Mouse (Mus musculus): Measurements from ENCODE around the gene Nelfb. TPM values are rescaled to one million over a fixed set of nuclear protein-coding genes. Genes with fewer than 3 reads are reported as not detected.
"Not testable (repeated sequence)": the region's sequence is repeated elsewhere in the genome, so short reads cannot be mapped to it uniquely, and the experiment has no call there.

The Nelfb gene
- polyA plus RNA-seq (2015; fragmentation: Nextera tagmentation; extraction: Ambion mirVana): 112 and 113 TPM in 2 replicates

DNA sequence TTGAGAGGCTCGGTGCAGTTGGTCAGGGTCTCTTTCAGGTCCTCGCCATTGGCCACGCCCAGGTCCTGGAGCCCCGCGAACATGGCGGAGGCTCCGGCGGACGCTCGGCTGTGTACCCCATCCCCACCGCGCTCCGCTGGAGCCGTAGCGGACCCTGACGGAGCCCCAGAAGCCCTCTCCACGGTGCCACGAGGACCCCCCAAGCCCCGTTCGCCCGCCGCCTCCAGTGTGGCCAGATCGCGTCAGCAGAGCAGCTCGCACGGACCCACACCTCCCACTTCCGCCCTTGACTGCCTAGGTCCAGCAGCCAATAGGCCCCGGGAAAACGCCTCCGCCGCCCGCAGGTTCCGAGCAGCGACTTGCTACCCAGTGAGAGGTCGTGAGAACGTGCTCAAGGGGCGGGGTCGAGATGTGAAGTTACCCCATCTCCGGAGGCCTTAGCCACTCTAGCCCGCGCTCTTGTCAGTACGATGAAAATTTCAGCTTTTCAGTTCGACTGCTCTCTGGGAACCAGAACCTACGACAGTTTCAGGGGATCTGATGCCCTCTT, at the start of gene Nelfb:
Gene Nelfb (minus strand): TSS at position 369 of the 550 bp plus-strand sequence.
- Histone ChIP-seq H3K4me1 (replicated peaks; ENCODE audit: control insufficient read depth, insufficient read depth, low read length) (peaks cover 11% of the 10 kb centered on the region), H3K4me3 (ENCODE audit: low read length) (peak within 1 kb of the TSS; percentile 91), H3K27ac (ENCODE audit: low read length) (peak within 1 kb of the TSS; percentile 71), H3K9me3 (ENCODE audit: control insufficient read depth, low read length) (no peaks in the 10 kb centered on the region), H3K4me2 (ENCODE audit: low read depth, low read length) (peak within 1 kb of the TSS; percentile 82), H3K36me3 (ENCODE audit: control insufficient read depth, insufficient read depth, low read length) (peaks cover 6% of the 10 kb centered on the region), H3K27me3 (ENCODE audit: control insufficient read depth, insufficient read depth, low read depth, low read length) (no peaks in the 10 kb centered on the region), H3K9ac (ENCODE audit: low read length) (peak within 1 kb of the TSS; percentile 91)
- peak; percentile 96 for ATAC-seq (ENCODE audit: low read depth)
- under 1% methylated on average over 44 of the region's 44 CpGs for WGBS

DNA sequence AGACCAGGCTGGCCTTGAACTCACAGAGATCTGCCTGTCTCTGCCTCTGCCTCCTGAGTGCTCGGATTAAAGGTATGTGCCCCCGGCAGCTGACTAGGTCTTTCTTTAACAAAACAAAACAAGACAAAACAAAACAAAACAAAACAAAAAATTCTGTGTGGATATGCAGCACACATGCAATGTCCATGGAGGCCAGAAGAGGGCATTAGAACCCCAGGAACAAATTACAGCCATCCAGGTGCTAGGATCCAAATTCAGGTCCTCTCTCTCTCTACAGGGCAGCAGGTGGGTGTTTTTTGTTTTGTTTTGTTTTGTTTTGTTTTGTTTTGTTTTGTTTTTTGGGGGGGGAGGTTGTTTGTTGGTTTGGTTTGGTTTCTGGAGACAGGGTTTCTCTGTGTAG, 47.6 kb upstream of the Nelfb start:
- Histone ChIP-seq H3K4me3 (ENCODE audit: low read length) (no peak overlapping the region), H3K4me2 (ENCODE audit: low read depth, low read length) (no peak overlapping the region), H3K9me3 (ENCODE audit: control insufficient read depth, low read length) (no peaks in the 10 kb centered on the region), H3K9ac (ENCODE audit: low read length) (no peak overlapping the region), H3K27me3 (ENCODE audit: control insufficient read depth, insufficient read depth, low read depth, low read length) (peaks cover 3% of the 10 kb centered on the region), H3K36me3 (ENCODE audit: control insufficient read depth, insufficient read depth, low read length) (no peaks in the 10 kb centered on the region), H3K27ac (ENCODE audit: low read length) (no peak overlapping the region), H3K4me1 (replicated peaks; ENCODE audit: control insufficient read depth, insufficient read depth, low read length) (peaks cover 23% of the 10 kb centered on the region)
- ATAC-seq (ENCODE audit: low read depth): no peak
- 45% methylated on average over 2 of the region's 2 CpGs for WGBS

DNA sequence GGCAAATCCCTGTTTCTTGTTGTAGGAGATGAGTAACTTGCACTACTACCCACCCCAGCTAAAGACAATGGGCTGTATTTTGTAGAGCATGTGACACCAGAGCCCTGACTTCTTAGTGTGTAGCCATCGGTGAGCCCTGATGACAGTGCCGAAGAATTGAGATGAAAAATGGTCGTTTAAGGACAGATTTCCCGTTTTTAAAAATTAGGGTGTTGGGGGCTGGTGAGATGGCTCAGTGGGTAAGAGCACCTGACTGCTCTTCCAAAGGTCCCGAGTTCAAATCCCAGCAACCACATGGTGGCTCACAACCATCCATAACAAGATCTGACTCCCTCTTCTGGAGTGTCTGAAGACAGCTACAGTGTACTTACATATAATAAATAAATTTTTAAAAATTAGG, 46.0 kb upstream of the Nelfb start:
- H3K27ac ChIP-seq (ENCODE audit: low read length); H3K27me3 ChIP-seq (ENCODE audit: control insufficient read depth, insufficient read depth, low read depth, low read length); H3K9ac ChIP-seq (ENCODE audit: low read length); H3K4me2 ChIP-seq (ENCODE audit: low read depth, low read length); H3K9me3 ChIP-seq (ENCODE audit: control insufficient read depth, low read length); H3K4me3 ChIP-seq (ENCODE audit: low read length); ATAC-seq (ENCODE audit: low read depth); H3K36me3 ChIP-seq (ENCODE audit: control insufficient read depth, insufficient read depth, low read length): not testable (repeated sequence)
- WGBS: 75% methylated on average over 5 of the region's 5 CpGs
- H3K4me1 ChIP-seq (replicated peaks; ENCODE audit: control insufficient read depth, insufficient read depth, low read length): peaks cover 15% of the 10 kb centered on the region

DNA sequence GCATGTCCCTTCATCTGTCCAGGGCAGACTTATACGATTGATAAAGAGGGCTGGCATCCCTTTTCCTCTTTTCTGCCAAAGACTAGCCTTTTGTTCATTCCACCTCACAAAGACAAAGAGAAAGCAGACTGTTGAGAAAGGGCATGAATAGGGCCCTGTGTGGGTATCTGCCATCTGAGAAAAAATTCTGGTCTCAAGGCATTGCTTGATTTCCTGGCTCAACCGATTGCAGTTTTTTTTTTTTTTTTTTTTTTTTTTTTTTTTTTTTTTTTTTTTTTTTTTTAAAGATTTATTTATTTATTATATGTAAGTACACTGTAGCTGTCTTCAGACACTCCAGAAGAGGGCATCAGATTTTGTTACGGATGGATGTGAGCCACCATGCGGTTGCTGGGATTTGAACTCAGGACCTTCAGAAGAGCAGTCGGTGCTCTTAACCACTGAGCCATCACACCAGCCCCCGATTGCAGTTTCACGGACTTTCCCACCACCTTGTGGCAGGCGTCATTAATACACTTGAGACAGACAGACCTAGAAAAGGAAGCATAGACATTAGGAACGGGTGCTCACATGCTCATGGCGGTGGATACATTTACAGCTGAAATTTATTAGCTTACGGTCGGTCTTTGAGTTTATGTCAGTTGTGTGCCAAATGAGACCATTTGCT, 45.3 kb upstream of the Nelfb start:
- not testable (repeated sequence) for ATAC-seq (ENCODE audit: low read depth); H3K27ac ChIP-seq (ENCODE audit: low read length); H3K36me3 ChIP-seq (ENCODE audit: control insufficient read depth, insufficient read depth, low read length); H3K27me3 ChIP-seq (ENCODE audit: control insufficient read depth, insufficient read depth, low read depth, low read length); H3K9me3 ChIP-seq (ENCODE audit: control insufficient read depth, low read length)
- WGBS: 49% methylated on average over 11 of the region's 12 CpGs
- Histone ChIP-seq H3K4me2 (ENCODE audit: low read depth, low read length) (peak overlapping the region; percentile 97), H3K9ac (ENCODE audit: low read length) (peak overlapping the region; percentile 21; the same call in 1 of the 2 replicates), H3K4me1 (replicated peaks; ENCODE audit: control insufficient read depth, insufficient read depth, low read length) (peaks cover 12% of the 10 kb centered on the region), H3K4me3 (ENCODE audit: low read length) (peak overlapping the region; percentile 96)

DNA sequence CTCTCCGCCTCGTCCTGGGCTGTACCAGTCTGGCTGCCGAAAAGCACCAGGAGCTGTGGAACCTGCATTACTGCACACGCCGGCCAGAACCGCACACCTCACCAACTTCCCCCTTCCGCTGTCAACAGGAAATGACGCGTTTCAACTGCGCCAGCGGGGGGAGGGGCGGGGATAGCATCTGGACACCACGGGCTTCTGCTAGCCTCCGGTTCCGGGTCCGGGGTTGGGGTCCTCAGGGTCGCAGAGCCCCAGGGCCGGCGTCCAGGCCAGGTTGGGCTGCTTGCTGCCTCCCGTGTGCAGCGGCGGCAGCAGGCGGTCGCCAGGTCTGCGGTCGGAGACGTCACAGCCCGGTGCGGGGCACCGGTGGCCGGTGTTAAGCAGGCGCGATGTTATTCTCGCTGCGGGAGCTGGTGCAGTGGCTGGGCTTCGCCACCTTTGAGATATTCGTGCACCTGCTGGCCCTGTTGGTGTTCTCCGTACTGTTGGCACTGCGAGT, 44.0 kb upstream of the Nelfb start, which contains the start of gene Tmem203:
Gene Tmem203 (plus strand): TSS at position 156 of the 496 bp plus-strand sequence.
- no peaks in the 10 kb centered on the region for H3K27me3 ChIP-seq (ENCODE audit: control insufficient read depth, insufficient read depth, low read depth, low read length)

DNA sequence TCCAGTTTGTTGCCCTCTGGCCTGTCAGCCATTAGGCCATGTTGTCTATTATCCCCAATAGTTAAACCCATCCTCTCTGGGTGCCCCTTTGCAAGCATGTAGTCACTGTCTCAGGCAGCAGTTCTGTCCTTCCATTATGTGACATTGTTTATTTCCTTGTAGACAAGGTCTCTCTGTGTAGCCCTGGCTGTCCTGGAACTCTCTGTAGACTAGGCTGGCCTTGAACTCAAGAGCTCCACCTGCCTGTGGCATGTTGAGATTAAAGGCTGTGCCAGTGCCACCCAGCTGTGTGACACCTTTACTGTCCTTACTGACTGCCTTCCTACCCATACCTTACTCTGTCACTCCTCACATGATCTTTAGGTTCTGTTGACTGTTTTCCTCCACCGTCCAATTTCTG, 41.0 kb upstream of the Nelfb start:
- H3K36me3 ChIP-seq (ENCODE audit: control insufficient read depth, insufficient read depth, low read length): peaks cover 22% of the 10 kb centered on the region
- H3K4me2 ChIP-seq (ENCODE audit: low read depth, low read length): no peak overlapping the region
- H3K4me3 ChIP-seq (ENCODE audit: low read length): no peak overlapping the region
- 69% methylated on average over 1 of the region's 1 CpGs for WGBS
- no peak overlapping the region for H3K9ac ChIP-seq (ENCODE audit: low read length)
- H3K27ac ChIP-seq (ENCODE audit: low read length): no peak overlapping the region
- no peaks in the 10 kb centered on the region for H3K27me3 ChIP-seq (ENCODE audit: control insufficient read depth, insufficient read depth, low read depth, low read length)
- no peaks in the 10 kb centered on the region for H3K9me3 ChIP-seq (ENCODE audit: control insufficient read depth, low read length)
- no peak for ATAC-seq (ENCODE audit: low read depth)
- H3K4me1 ChIP-seq (replicated peaks; ENCODE audit: control insufficient read depth, insufficient read depth, low read length): peaks cover 12% of the 10 kb centered on the region

More for the DNA sequence above, 44.0 kb upstream of the Nelfb start, which contains the start of gene Tmem203:
- H3K4me3 ChIP-seq (ENCODE audit: low read length): peak within 1 kb of the TSS; percentile 96
- WGBS: under 1% methylated on average over 38 of the region's 39 CpGs
- H3K9me3 ChIP-seq (ENCODE audit: control insufficient read depth, low read length): no peaks in the 10 kb centered on the region
- H3K4me2 ChIP-seq (ENCODE audit: low read depth, low read length): peak within 1 kb of the TSS; percentile 97
- peaks cover 12% of the 10 kb centered on the region for H3K4me1 ChIP-seq (replicated peaks; ENCODE audit: control insufficient read depth, insufficient read depth, low read length)
- peaks cover 9% of the 10 kb centered on the region for H3K36me3 ChIP-seq (ENCODE audit: control insufficient read depth, insufficient read depth, low read length)
- H3K9ac ChIP-seq (ENCODE audit: low read length): peak within 1 kb of the TSS; percentile 86
- peak; percentile 87 for ATAC-seq (ENCODE audit: low read depth)
- peak within 1 kb of the TSS; percentile 51 for H3K27ac ChIP-seq (ENCODE audit: low read length)

DNA sequence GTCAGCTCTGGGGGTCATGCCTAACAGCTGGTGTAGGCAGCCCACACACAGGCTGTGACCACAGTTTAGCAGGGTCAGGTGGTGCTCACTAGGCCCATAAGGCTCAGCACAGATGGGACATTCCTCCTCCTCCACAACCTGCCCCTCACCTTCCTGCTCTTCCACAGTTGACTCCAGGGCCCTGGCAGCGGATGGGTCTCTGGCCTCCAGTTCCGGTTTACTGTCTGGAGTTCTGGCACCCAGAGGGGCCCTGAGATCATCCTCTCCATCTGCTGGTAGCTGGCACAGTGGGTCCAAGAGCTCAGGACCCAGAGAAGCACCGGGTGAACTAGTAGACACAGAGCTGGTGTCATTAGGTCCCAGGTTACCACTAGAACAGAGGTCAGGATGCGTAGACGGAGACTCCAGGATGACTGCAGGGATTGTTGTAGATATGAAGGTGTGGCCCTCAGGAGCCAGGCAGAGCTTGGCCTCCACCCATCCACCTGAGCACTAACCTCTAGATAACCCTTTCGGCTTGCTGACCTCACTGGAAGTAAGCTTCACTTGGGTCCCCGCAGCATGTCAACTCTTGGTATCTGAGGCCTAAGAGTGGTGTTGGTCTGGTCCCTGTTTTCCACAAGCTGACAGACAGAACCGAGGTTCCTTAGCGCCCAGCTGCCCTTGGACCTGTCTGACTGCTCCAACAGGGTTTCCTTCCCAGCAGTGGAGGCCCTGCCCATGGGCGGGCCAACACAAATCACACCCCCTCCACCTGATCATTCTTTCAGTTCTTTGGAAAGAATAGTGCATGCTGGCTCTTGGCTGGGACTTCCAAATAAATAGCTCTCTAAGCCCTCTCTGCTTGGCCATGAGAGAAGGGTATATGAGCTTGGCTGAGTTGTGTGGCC, 35.1 kb upstream of the Nelfb start, which contains the start of gene AL732309.1:
Gene AL732309.1 (minus strand): TSS at position 681 of the 890 bp plus-strand sequence.
- Histone ChIP-seq H3K9ac (ENCODE audit: low read length) (no peak within 1 kb of the TSS), H3K4me3 (ENCODE audit: low read length) (no peak within 1 kb of the TSS), H3K36me3 (ENCODE audit: control insufficient read depth, insufficient read depth, low read length) (peaks cover 17% of the 10 kb centered on the region), H3K4me2 (ENCODE audit: low read depth, low read length) (no peak within 1 kb of the TSS), H3K27me3 (ENCODE audit: control insufficient read depth, insufficient read depth, low read depth, low read length) (peaks cover 19% of the 10 kb centered on the region), H3K9me3 (ENCODE audit: control insufficient read depth, low read length) (no peaks in the 10 kb centered on the region), H3K4me1 (replicated peaks; ENCODE audit: control insufficient read depth, insufficient read depth, low read length) (no peaks in the 10 kb centered on the region), H3K27ac (ENCODE audit: low read length) (no peak within 1 kb of the TSS)
- 80% methylated on average over 10 of the region's 10 CpGs for WGBS
- no peak for ATAC-seq (ENCODE audit: low read depth)

DNA sequence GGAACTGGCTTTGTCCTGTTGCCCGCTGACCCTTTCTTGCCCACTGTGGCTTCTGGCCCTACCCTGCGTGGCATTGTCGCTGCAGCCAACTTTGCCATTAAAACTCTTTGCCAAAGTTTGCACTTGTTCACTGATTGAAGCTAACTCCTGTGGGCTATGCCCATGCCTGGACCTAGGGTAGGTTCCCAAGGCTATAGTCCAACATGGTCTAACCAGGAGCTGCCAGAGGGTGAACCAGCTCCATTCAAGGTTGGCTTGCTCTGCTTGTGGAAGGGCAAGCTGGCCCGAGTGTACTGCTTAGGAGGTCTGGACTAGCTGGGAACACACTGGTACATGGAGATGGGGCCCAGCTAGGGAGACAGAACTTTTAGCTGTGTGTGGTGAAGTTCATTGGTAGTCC, 32.9 kb upstream of the Nelfb start:
- peaks cover 19% of the 10 kb centered on the region for H3K27me3 ChIP-seq (ENCODE audit: control insufficient read depth, insufficient read depth, low read depth, low read length)
- peaks cover 8% of the 10 kb centered on the region; the same call in 1 of the 2 replicates for H3K36me3 ChIP-seq (ENCODE audit: control insufficient read depth, insufficient read depth, low read length)
- H3K27ac ChIP-seq (ENCODE audit: low read length): no peak overlapping the region
- H3K9me3 ChIP-seq (ENCODE audit: control insufficient read depth, low read length): no peaks in the 10 kb centered on the region
- ATAC-seq (ENCODE audit: low read depth): no peak
- 85% methylated on average over 4 of the region's 4 CpGs for WGBS
- no peak overlapping the region for H3K4me2 ChIP-seq (ENCODE audit: low read depth, low read length)
- H3K9ac ChIP-seq (ENCODE audit: low read length): no peak overlapping the region
- H3K4me1 ChIP-seq (replicated peaks; ENCODE audit: control insufficient read depth, insufficient read depth, low read length): peaks cover 8% of the 10 kb centered on the region
- no peak overlapping the region for H3K4me3 ChIP-seq (ENCODE audit: low read length)

DNA sequence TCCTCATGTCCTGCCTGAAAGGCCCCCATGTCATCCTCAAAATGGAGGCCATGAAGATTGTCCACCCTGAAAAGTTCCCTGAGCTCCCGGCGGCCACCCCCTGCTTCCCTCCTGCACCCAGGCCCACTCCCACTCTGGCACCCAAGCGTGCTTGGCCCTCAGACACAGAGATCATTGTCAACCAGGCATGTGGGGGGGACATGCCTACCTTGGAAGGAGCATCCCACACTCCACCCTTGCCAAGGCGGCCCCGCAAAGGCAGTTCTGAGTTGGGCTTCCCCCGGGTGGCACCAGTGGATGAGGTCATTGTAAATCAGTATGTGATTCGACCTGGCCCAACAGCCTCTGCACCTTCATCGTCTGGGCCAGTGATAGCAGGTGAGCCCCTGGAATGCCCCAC, 32.1 kb upstream of the Nelfb start:
- H3K36me3 ChIP-seq (ENCODE audit: control insufficient read depth, insufficient read depth, low read length): 0 out of 2 replicates have a peak, but pooled peaks cover 5% of the 10 kb centered on the region
- ATAC-seq (ENCODE audit: low read depth): no peak
- no peak overlapping the region for H3K4me2 ChIP-seq (ENCODE audit: low read depth, low read length)
- WGBS: 68% methylated on average over 8 of the region's 8 CpGs
- H3K27me3 ChIP-seq (ENCODE audit: control insufficient read depth, insufficient read depth, low read depth, low read length): peaks cover 19% of the 10 kb centered on the region
- peaks cover 8% of the 10 kb centered on the region for H3K4me1 ChIP-seq (replicated peaks; ENCODE audit: control insufficient read depth, insufficient read depth, low read length)
- H3K9ac ChIP-seq (ENCODE audit: low read length): no peak overlapping the region
- H3K9me3 ChIP-seq (ENCODE audit: control insufficient read depth, low read length): no peaks in the 10 kb centered on the region
- no peak overlapping the region for H3K27ac ChIP-seq (ENCODE audit: low read length)
- no peak overlapping the region for H3K4me3 ChIP-seq (ENCODE audit: low read length)

Measured in lung, embryonic 16.5 days (tissue).